Mouse (Mus musculus): ENCODE results near the gene Hsd3b2. TPM values are rescaled to one million over a fixed set of nuclear protein-coding genes. Genes with fewer than 3 reads are reported as not detected.
"Not testable (repeated sequence)": the region's sequence is repeated elsewhere in the genome, so short reads cannot be mapped to it uniquely, and the experiment has no call there.

Gene Hsd3b2
- total and polyA plus RNA-seq, 3 experiments = not detected

DNA sequence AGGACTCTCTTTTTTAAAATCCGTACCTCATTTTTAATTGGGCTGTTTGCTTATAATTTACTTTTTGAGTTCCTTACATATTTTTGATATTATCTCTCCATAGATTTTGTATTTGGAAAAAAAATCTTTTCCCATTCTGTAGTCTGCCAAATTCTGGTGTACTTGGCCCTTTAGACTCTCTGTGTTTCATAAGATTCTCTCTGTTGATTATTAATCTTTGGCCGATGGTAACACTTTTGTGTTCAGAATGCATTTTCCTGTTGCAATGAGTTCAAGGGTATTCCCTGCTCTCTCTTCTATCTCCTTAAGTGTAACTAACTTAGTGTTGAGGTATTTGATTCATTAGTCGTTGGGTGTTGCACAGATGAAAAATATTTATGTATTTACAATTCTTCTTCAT, 32.5 kb upstream of the Hsd3b2 start:
- dilution Hi-C loops (cut with MboI; ENCODE audit: extremely low pct_ligation_motif_present, extremely low pct_unique_long_range_greater_than_20kb, low sequenced_read_pairs) = no loop called here
- DNase-seq (ENCODE audit: extremely low read depth) = no peak

DNA sequence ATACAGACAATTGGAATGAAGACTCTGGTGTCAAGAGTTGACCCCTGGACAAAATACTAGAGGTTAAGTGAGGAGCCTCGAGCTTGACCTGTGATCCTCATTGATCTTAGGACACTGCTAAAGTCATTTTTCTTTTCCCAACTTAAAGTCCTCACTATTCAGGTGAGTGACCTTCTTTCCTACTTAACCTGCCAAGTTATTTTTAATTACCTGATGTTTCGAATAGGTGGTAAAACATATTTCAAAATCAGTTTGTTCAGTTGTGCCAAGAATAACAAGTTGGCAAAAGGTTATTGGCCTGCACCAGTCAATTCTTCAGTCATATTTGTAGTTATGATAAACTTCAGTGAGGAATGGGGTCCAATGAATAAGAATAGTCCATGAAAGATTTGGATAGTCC, 27.8 kb upstream of the Hsd3b2 start:
- H3K4me3 ChIP-seq (replicated peaks in 1 of 3; ENCODE audit: low read depth in 2 of 3, low read length in 2 of 3, poor library complexity in 1 of 3) = no peak overlapping the region
- TF ChIP-seq IRF4 (IDR thresholded peaks at IDR 0.05; ENCODE audit: low read depth, low read length) (no peak), JUN (IDR thresholded peaks at IDR 0.05; ENCODE audit: insufficient read depth, low read depth, low read length) (no peak), NELFE (IDR thresholded peaks at IDR 0.05; ENCODE audit: low read depth, low read length) (no peak), ZC3H11A (IDR thresholded peaks at IDR 0.05; ENCODE audit: low read depth, low read length) (no peak)
- H3K27me3 ChIP-seq (replicated peaks) = no peaks in the 10 kb centered on the region
- no peak overlapping the region for H3K27ac ChIP-seq (ENCODE audit: insufficient read depth, low read depth)
- in situ Hi-C loops (cut with MboI; ENCODE audit: low pct_ligation_motif_present, low pct_unique_long_range_greater_than_20kb, low sequenced_read_pairs) = no loop called here
- no peak for DNase-seq (ENCODE audit: extremely low read depth)
- H3K4me2 ChIP-seq (ENCODE audit: insufficient read depth, low read depth, poor library complexity, severe bottlenecking) = no peak overlapping the region
- H3K4me1 ChIP-seq (ENCODE audit: control insufficient read depth in 1 of 2, insufficient read depth in 2 of 2) = no peaks in the 10 kb centered on the region
- no peaks in the 10 kb centered on the region for H3K36me3 ChIP-seq (replicated peaks in 1 of 2; ENCODE audit: control insufficient read depth in 1 of 2, insufficient read depth in 1 of 2, low read length in 1 of 2)
- no peak overlapping the region for H3K9ac ChIP-seq (ENCODE audit: insufficient read depth, low read depth)
- no peaks in the 10 kb centered on the region for H3K9me3 ChIP-seq (replicated peaks; ENCODE audit: low read length)
- dilution Hi-C loops (cut with MboI; ENCODE audit: extremely low pct_ligation_motif_present, extremely low pct_unique_long_range_greater_than_20kb, low sequenced_read_pairs) = no loop called here
- H3K79me2 ChIP-seq (replicated peaks; ENCODE audit: control insufficient read depth, extremely low read depth, insufficient read depth, poor library complexity, severe bottlenecking) = no peaks in the 10 kb centered on the region

More for the DNA sequence above, 32.5 kb upstream of the Hsd3b2 start:
- no peaks in the 10 kb centered on the region for H3K79me2 ChIP-seq (replicated peaks; ENCODE audit: control insufficient read depth, extremely low read depth, insufficient read depth, poor library complexity, severe bottlenecking)
- peaks cover 7% of the 10 kb centered on the region for H3K27me3 ChIP-seq (replicated peaks)
- H3K9me3 ChIP-seq (replicated peaks; ENCODE audit: low read length) = no peaks in the 10 kb centered on the region
- no peak overlapping the region for H3K4me2 ChIP-seq (ENCODE audit: insufficient read depth, low read depth, poor library complexity, severe bottlenecking)
- H3K27ac ChIP-seq (ENCODE audit: insufficient read depth, low read depth) = no peak overlapping the region
- TF ChIP-seq CTCF (conservative IDR thresholded peaks at IDR 0.05 in 1 of 2, IDR thresholded peaks at IDR 0.05 in 1 of 2; ENCODE audit: low read depth in 2 of 2, low read length in 2 of 2) (no peak), POLR2AphosphoS2 (IDR thresholded peaks at IDR 0.05; ENCODE audit: low read depth, low read length) (no peak)
- H3K4me1 ChIP-seq (ENCODE audit: control insufficient read depth in 1 of 2, insufficient read depth in 2 of 2) = no peaks in the 10 kb centered on the region
- H3K36me3 ChIP-seq (replicated peaks in 1 of 2; ENCODE audit: control insufficient read depth in 1 of 2, insufficient read depth in 1 of 2, low read length in 1 of 2) = no peaks in the 10 kb centered on the region
- no peak overlapping the region for H3K4me3 ChIP-seq (replicated peaks in 1 of 3; ENCODE audit: low read depth in 2 of 3, low read length in 2 of 3, poor library complexity in 1 of 3)
- H3K9ac ChIP-seq (ENCODE audit: insufficient read depth, low read depth) = no peak overlapping the region
- in situ Hi-C loops (cut with MboI; ENCODE audit: low pct_ligation_motif_present, low pct_unique_long_range_greater_than_20kb, low sequenced_read_pairs) = no loop called here

- H3K9me3 ChIP-seq (replicated peaks; ENCODE audit: low read length); dilution Hi-C loops (cut with MboI; ENCODE audit: extremely low pct_ligation_motif_present, extremely low pct_unique_long_range_greater_than_20kb, low sequenced_read_pairs); H3K27ac ChIP-seq (ENCODE audit: insufficient read depth, low read depth); H3K4me2 ChIP-seq (ENCODE audit: insufficient read depth, low read depth, poor library complexity, severe bottlenecking); DNase-seq (ENCODE audit: extremely low read depth); H3K27me3 ChIP-seq (replicated peaks); H3K36me3 ChIP-seq (replicated peaks in 1 of 2; ENCODE audit: control insufficient read depth in 1 of 2, insufficient read depth in 1 of 2, low read length in 1 of 2); H3K4me1 ChIP-seq (ENCODE audit: control insufficient read depth in 1 of 2, insufficient read depth in 2 of 2); in situ Hi-C loops (cut with MboI; ENCODE audit: low pct_ligation_motif_present, low pct_unique_long_range_greater_than_20kb, low sequenced_read_pairs); H3K4me3 ChIP-seq (replicated peaks in 1 of 3; ENCODE audit: low read depth in 2 of 3, low read length in 2 of 3, poor library complexity in 1 of 3); H3K79me2 ChIP-seq (replicated peaks; ENCODE audit: control insufficient read depth, extremely low read depth, insufficient read depth, poor library complexity, severe bottlenecking); H3K9ac ChIP-seq (ENCODE audit: insufficient read depth, low read depth): not testable (repeated sequence)
Measured at GRCm38 (mm10) chr3:98741043-98741442, 16.7 kb upstream of the Hsd3b2 start.

GRCm38 (mm10) chr3:98734340-98734739, 10.0 kb upstream of the Hsd3b2 start:
- Histone ChIP-seq H3K4me1 (ENCODE audit: control insufficient read depth in 1 of 2, insufficient read depth in 2 of 2) (no peaks in the 10 kb centered on the region), H3K4me2 (ENCODE audit: insufficient read depth, low read depth, poor library complexity, severe bottlenecking) (no peak overlapping the region), H3K36me3 (replicated peaks in 1 of 2; ENCODE audit: control insufficient read depth in 1 of 2, insufficient read depth in 1 of 2, low read length in 1 of 2) (no peaks in the 10 kb centered on the region), H3K4me3 (replicated peaks in 1 of 3; ENCODE audit: low read depth in 2 of 3, low read length in 2 of 3, poor library complexity in 1 of 3) (no peak overlapping the region), H3K27me3 (replicated peaks) (peaks cover 16% of the 10 kb centered on the region), H3K9me3 (replicated peaks; ENCODE audit: low read length) (no peaks in the 10 kb centered on the region), H3K79me2 (replicated peaks; ENCODE audit: control insufficient read depth, extremely low read depth, insufficient read depth, poor library complexity, severe bottlenecking) (no peaks in the 10 kb centered on the region), H3K9ac (ENCODE audit: insufficient read depth, low read depth) (no peak overlapping the region), H3K27ac (ENCODE audit: insufficient read depth, low read depth) (no peak overlapping the region)
- DNase-seq (ENCODE audit: extremely low read depth) = no peak
- dilution Hi-C loops (cut with MboI; ENCODE audit: extremely low pct_ligation_motif_present, extremely low pct_unique_long_range_greater_than_20kb, low sequenced_read_pairs) (no loop called here), in situ Hi-C loops (cut with MboI; ENCODE audit: low pct_ligation_motif_present, low pct_unique_long_range_greater_than_20kb, low sequenced_read_pairs) (no loop called here)
- TF ChIP-seq ELF1 (IDR thresholded peaks at IDR 0.05; ENCODE audit: low read depth, low read length) (no peak), JUND (conservative IDR thresholded peaks at IDR 0.05; ENCODE audit: low read depth, low read length) (no peak), RAD21 (IDR thresholded peaks at IDR 0.05; ENCODE audit: low read depth, low read length) (no peak), ZMIZ1 (IDR thresholded peaks at IDR 0.05; ENCODE audit: low read depth, low read length) (no peak)

Data from CH12.LX (cell line).